Mouse (Mus musculus): ENCODE data around the gene Alpl. TPM values are rescaled to one million over a fixed set of nuclear protein-coding genes. Genes with fewer than 3 reads are reported as not detected.

The Alpl gene
- total and polyA plus RNA-seq, 2 experiments from 2014 or later, result 15.3 to 17.5 TPM

DNA sequence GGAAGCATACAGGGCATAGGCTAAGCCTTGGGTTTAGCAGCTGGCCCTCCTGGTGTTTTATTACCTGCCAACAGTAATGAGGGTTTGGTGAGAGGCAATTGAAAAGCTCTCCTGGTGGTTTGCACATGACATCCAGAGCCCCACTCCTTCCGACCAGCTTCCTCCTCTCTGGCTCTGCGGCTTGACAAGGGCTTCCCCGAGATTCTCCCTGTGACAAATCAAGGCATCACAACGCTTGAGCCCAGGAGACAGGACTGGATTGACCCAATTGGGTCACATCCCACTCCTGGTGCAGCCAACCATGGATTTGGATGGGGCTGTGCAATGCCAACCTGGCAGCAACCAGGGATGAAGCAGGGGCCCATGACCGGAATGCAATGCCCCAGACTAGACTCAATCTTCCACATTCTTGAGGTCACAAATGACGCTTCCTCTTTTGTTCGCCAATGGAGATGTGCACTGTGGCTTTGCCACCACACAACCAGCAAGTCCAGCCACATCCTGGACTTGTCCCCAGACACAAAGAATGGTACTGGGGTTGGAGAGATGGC is 11.2 kb upstream of the Alpl start:
- Histone ChIP-seq H3K4me2 (ENCODE audit: low read depth, low read length) (no peak overlapping the region), H3K27me3 (ENCODE audit: insufficient read depth, low read length) (no peaks in the 10 kb centered on the region), H3K9me3 (ENCODE audit: low read length) (no peaks in the 10 kb centered on the region), H3K4me1 (ENCODE audit: insufficient read depth, low read length) (no peaks in the 10 kb centered on the region), H3K4me3 (ENCODE audit: low read length) (no peak overlapping the region), H3K36me3 (ENCODE audit: insufficient read depth, low read length) (no peaks in the 10 kb centered on the region), H3K9ac (replicated peaks; ENCODE audit: low read length) (no peak overlapping the region), H3K27ac (no peak overlapping the region)
- TF ChIP-seq CTCF (IDR thresholded peaks at IDR 0.05; ENCODE audit: low read depth), result no peak
- WGBS, result 76% methylated on average over 7 of the region's 7 CpGs
- ATAC-seq (no peak), DNase-seq (ENCODE audit: low spot score) (no peak)

DNA sequence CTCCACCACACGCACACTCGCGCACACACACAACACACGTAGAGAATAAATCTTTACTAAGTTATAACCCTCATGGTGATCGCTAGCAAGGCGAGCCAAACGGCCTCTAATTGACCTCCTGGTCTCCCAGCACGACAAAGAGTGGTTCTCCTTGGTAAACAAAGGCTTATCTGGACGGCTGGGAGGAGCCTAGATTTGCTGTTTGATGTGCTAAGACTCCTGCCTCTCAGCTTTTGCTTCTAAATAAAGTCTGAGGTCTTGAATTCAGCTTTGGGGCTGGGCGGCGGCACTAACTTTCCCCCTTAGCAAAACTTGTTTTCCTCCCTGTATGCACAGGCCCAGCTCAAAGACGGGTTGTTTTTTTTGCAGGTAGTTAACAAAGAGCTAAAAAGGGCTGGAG is 5.0 kb upstream of the Alpl start:
- Histone ChIP-seq H3K36me3 (ENCODE audit: insufficient read depth, low read length) (no peaks in the 10 kb centered on the region), H3K4me3 (ENCODE audit: low read length) (no peak overlapping the region), H3K27ac (no peak overlapping the region), H3K27me3 (ENCODE audit: insufficient read depth, low read length) (no peaks in the 10 kb centered on the region), H3K9me3 (ENCODE audit: low read length) (no peaks in the 10 kb centered on the region), H3K9ac (replicated peaks; ENCODE audit: low read length) (no peak overlapping the region), H3K4me2 (ENCODE audit: low read depth, low read length) (no peak overlapping the region), H3K4me1 (ENCODE audit: insufficient read depth, low read length) (peaks cover under 1% of the 10 kb centered on the region; the same call in 1 of the 2 replicates)
- ATAC-seq (no peak), DNase-seq (ENCODE audit: low spot score) (no peak)
- WGBS, result 42% methylated on average over 12 of the region's 12 CpGs
- TF ChIP-seq CTCF (IDR thresholded peaks at IDR 0.05; ENCODE audit: low read depth), result no peak

DNA sequence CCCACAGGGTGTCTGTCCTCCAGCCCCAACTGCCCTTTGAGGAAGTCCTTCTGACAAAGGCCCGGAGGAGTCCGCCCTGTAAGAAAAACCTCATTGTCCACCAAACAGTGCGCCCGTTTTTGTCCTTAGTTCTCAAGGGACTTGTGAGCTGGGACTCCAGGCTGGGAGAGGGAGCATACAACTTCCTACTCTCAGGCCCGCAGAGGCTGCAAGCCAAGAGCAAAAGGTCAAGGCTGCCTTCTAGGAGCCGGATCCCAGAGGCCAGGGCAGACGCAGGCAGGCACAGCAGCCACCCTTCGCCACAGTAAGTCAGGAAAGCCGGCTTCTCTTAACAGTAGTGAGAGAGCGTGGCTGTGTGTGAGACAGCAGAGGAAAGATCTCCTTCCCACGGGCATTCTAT is 4.1 kb upstream of the Alpl start:
- Histone ChIP-seq H3K36me3 (ENCODE audit: insufficient read depth, low read length) (no peaks in the 10 kb centered on the region), H3K4me1 (ENCODE audit: insufficient read depth, low read length) (peaks cover 6% of the 10 kb centered on the region), H3K27ac (no peak overlapping the region), H3K9me3 (ENCODE audit: low read length) (no peaks in the 10 kb centered on the region), H3K27me3 (ENCODE audit: insufficient read depth, low read length) (no peaks in the 10 kb centered on the region), H3K9ac (replicated peaks; ENCODE audit: low read length) (no peak overlapping the region), H3K4me3 (ENCODE audit: low read length) (no peak overlapping the region), H3K4me2 (ENCODE audit: low read depth, low read length) (no peak overlapping the region)
- WGBS, result 33% methylated on average over 11 of the region's 11 CpGs
- TF ChIP-seq CTCF (IDR thresholded peaks at IDR 0.05; ENCODE audit: low read depth), result no peak
- ATAC-seq, result no peak
- DNase-seq (ENCODE audit: low spot score), result no peak

DNA sequence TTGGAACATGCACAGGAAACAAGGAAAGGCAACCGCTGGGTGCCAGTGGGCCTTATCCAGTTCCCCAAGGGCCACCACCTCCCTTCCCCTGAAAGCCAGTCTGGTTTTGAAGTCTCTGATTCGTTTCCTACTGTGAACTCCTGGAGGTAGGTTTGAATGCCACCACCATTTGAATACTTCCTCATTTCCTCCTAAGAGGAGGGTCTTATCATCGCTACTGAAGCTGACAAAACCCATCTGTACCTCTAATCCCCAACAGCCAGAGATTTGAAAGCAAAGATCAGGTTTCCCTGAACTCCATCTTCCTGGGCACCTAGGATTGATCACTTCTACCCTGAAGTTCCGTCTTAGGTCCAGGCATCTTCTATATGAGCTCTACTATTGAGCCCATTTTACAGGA is 854 bp upstream of the Alpl start:
- ATAC-seq, result no peak
- H3K4me1 ChIP-seq (ENCODE audit: insufficient read depth, low read length), result peaks cover 6% of the 10 kb centered on the region
- no peak overlapping the region for H3K4me2 ChIP-seq (ENCODE audit: low read depth, low read length)
- no peak for DNase-seq (ENCODE audit: low spot score)
- 71% methylated on average over 4 of the region's 4 CpGs for WGBS
- no peak overlapping the region for H3K27ac ChIP-seq
- no peaks in the 10 kb centered on the region for H3K27me3 ChIP-seq (ENCODE audit: insufficient read depth, low read length)
- H3K9ac ChIP-seq (replicated peaks; ENCODE audit: low read length), result no peak overlapping the region
- no peaks in the 10 kb centered on the region for H3K9me3 ChIP-seq (ENCODE audit: low read length)
- no peaks in the 10 kb centered on the region for H3K36me3 ChIP-seq (ENCODE audit: insufficient read depth, low read length)
- TF ChIP-seq CTCF (IDR thresholded peaks at IDR 0.05; ENCODE audit: low read depth), result no peak
- H3K4me3 ChIP-seq (ENCODE audit: low read length), result no peak overlapping the region

DNA sequence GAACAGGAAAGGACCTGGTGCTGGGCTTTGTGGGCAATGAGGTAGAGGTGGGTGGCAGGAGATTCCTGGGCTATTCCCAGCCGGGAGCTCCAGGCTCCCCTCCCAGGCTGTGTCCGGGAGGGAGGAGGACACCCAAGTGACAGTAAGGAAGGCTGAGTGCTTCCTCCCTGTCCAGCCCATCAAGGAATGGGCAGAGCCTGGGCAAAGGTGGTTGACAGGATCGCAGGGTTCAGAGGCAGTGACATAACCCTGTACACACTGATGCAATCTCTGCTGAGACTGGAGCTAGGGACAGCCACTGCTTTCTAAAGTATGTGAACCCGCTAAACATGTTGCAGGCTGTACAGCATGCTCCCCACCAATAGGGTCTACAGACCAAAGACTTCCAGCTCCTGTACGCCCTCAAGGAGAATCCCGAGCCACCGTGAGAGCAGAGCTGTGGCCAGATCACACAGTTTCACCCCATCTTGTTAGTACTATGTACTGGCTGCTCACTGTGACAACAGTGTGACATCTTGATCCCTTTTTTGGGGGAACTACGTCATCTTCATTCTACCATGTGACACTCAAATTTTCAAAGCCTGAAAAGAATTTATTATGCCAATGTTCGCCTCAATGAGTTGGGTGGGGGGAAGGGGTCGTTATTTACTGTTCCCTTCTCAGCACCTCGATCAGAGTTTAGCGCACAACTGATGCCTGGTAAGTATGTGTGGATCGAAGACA is 1.8 kb downstream of the Alpl start:
- WGBS, result 84% methylated on average over 13 of the region's 13 CpGs
- Histone ChIP-seq H3K27me3 (ENCODE audit: insufficient read depth, low read length) (no peaks in the 10 kb centered on the region), H3K9ac (replicated peaks; ENCODE audit: low read length) (no peak overlapping the region), H3K4me3 (ENCODE audit: low read length) (no peak overlapping the region), H3K9me3 (ENCODE audit: low read length) (no peaks in the 10 kb centered on the region), H3K4me2 (ENCODE audit: low read depth, low read length) (no peak overlapping the region), H3K27ac (no peak overlapping the region), H3K4me1 (ENCODE audit: insufficient read depth, low read length) (peaks cover 6% of the 10 kb centered on the region), H3K36me3 (ENCODE audit: insufficient read depth, low read length) (no peaks in the 10 kb centered on the region)
- no peak for TF ChIP-seq CTCF (IDR thresholded peaks at IDR 0.05; ENCODE audit: low read depth)
- DNase-seq (ENCODE audit: low spot score), result no peak
- ATAC-seq, result no peak

DNA sequence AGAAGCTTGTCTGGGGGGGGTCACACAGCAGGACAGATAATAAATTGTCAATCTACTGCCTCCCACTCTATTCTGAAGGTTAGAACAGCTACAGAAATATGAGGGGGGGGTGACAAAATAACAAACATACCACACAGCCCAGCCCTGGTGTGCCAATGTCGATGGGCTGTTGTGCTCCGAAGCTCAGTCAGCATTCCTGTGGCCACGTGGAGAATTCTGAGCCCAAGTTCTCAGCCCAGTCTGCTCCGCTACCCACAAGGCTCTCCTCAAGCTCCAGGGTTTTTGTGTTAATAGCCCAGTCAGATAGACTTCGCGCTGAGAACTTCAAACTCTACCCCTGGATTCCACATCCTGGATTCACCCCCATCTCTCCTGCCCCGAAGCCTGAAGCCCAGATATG is 2.6 kb downstream of the Alpl start:
- H3K4me1 ChIP-seq (ENCODE audit: insufficient read depth, low read length), result peaks cover 6% of the 10 kb centered on the region
- DNase-seq (ENCODE audit: low spot score) (no peak), ATAC-seq (no peak)
- H3K4me3 ChIP-seq (ENCODE audit: low read length), result no peak overlapping the region
- no peak overlapping the region for H3K4me2 ChIP-seq (ENCODE audit: low read depth, low read length)
- H3K27ac ChIP-seq, result no peak overlapping the region
- WGBS, result 83% methylated on average over 7 of the region's 7 CpGs
- no peaks in the 10 kb centered on the region for H3K9me3 ChIP-seq (ENCODE audit: low read length)
- no peak for TF ChIP-seq CTCF (IDR thresholded peaks at IDR 0.05; ENCODE audit: low read depth)
- no peaks in the 10 kb centered on the region for H3K27me3 ChIP-seq (ENCODE audit: insufficient read depth, low read length)
- no peak overlapping the region for H3K9ac ChIP-seq (replicated peaks; ENCODE audit: low read length)
- H3K36me3 ChIP-seq (ENCODE audit: insufficient read depth, low read length), result no peaks in the 10 kb centered on the region

DNA sequence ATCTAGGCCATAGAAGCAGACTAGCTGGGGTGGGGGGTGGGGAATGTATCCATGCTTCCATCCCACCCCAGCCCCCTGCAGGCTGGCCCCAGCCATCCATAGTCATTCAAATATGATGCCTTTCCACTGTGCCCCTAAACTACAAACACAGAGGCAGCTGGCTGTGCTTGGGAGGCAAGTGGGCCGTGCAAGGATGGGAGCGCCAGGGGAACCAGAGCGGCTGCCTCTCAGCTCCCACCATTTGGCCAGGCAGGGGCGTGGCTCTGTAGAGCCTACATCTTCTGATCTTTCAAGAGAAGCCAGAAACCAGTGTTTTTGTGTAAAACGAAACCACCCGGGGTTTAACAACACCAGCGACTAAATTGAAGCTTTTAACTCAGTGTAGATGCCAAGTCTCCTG is 4.7 kb downstream of the Alpl start:
- DNase-seq (ENCODE audit: low spot score) (peak; percentile 33), ATAC-seq (no peak)
- WGBS, result 13% methylated on average over 7 of the region's 7 CpGs
- H3K4me1 ChIP-seq (ENCODE audit: insufficient read depth, low read length), result peaks cover 8% of the 10 kb centered on the region
- H3K27me3 ChIP-seq (ENCODE audit: insufficient read depth, low read length), result no peaks in the 10 kb centered on the region
- TF ChIP-seq CTCF (IDR thresholded peaks at IDR 0.05; ENCODE audit: low read depth), result 0 out of 2 replicates have a peak, but pooled peaks have one; percentile 3
- H3K27ac ChIP-seq, result no peak overlapping the region
- H3K9ac ChIP-seq (replicated peaks; ENCODE audit: low read length), result no peak overlapping the region
- H3K4me2 ChIP-seq (ENCODE audit: low read depth, low read length), result no peak overlapping the region
- no peaks in the 10 kb centered on the region for H3K9me3 ChIP-seq (ENCODE audit: low read length)
- no peaks in the 10 kb centered on the region for H3K36me3 ChIP-seq (ENCODE audit: insufficient read depth, low read length)
- no peak overlapping the region for H3K4me3 ChIP-seq (ENCODE audit: low read length)

Data from hindbrain, postnatal 0 days (tissue).